Mouse (Mus musculus) forebrain, embryonic 16.5 days (tissue): ENCODE data around the gene Kazn. TPM values are rescaled to one million over a fixed set of nuclear protein-coding genes. Genes with fewer than 3 reads are reported as not detected.

Experiments used
- ATAC-seq: fragments of 200-750 bp; cut with Nextera tagmentation; 2 replicates; pipeline ENCODE4 v1.8.0; 2017; ENCODE audit warnings: mild to moderate bottlenecking, moderate library complexity
- H3K27ac ChIP-seq: fragments of 300-500 bp; sonication (generic); 2 replicates; pipeline ENCODE4 v1.5.1; 2014; ENCODE audit warnings: low read length, control low read depth
- H3K27me3 ChIP-seq: fragments of 300-500 bp; sonication (generic); replicated peaks from 2 replicates; pipeline ENCODE4 v1.6.1; 2014; ENCODE audit warnings: low read length; ENCODE audit not compliant: control insufficient read depth, insufficient read depth
- H3K36me3 ChIP-seq: fragments of 300-500 bp; sonication (generic); 2 replicates; pipeline ENCODE4 v1.6.1; 2014; ENCODE audit not compliant: control insufficient read depth, insufficient read depth
- H3K4me1 ChIP-seq: fragments of 300-500 bp; sonication (generic); replicated peaks from 2 replicates; pipeline ENCODE4 v1.6.1; 2014; ENCODE audit warnings: low read length; ENCODE audit not compliant: control insufficient read depth, insufficient read depth
- H3K4me2 ChIP-seq: fragments of 300-500 bp; sonication (generic); 2 replicates; pipeline ENCODE4 v1.6.1; 2014; ENCODE audit warnings: mild to moderate bottlenecking, low read length, control low read depth
- H3K4me3 ChIP-seq: fragments of 300-500 bp; sonication (generic); replicated peaks from 2 replicates; pipeline ENCODE4 v1.5.1; 2014; ENCODE audit warnings: mild to moderate bottlenecking, low read length, control low read depth
- H3K9ac ChIP-seq: fragments of 300-500 bp; sonication (generic); replicated peaks from 2 replicates; pipeline ENCODE4 v1.6.1; 2014; ENCODE audit warnings: low read depth, low read length, control low read depth
- H3K9me3 ChIP-seq: fragments of 300-500 bp; sonication (generic); 2 replicates; pipeline ENCODE4 v1.6.1; 2016; ENCODE audit warnings: low read length; ENCODE audit not compliant: control insufficient read depth
- WGBS: fragments of 180-500 bp; shearing (Covaris S2); extraction: QIAGEN DNeasy Blood & Tissue Kit; methylation state at CpG from one replicate; pipeline ENCODE4 v1.1.7; 2014; 5-methylcytosine and 5-hydroxymethylcytosine counted together
- polyA plus RNA-seq: library from polyadenylated mRNA; unstranded; fragments of >200 nt; fragmentation: Nextera tagmentation; extraction: Ambion mirVana; gene quantifications from 2 replicates; pipeline ENCODE4 v1.2.1, GENCODE M21; 2015

Gene Kazn
- polyA plus RNA-seq, 1 experiment from 2014 or later = 27.6 TPM

DNA sequence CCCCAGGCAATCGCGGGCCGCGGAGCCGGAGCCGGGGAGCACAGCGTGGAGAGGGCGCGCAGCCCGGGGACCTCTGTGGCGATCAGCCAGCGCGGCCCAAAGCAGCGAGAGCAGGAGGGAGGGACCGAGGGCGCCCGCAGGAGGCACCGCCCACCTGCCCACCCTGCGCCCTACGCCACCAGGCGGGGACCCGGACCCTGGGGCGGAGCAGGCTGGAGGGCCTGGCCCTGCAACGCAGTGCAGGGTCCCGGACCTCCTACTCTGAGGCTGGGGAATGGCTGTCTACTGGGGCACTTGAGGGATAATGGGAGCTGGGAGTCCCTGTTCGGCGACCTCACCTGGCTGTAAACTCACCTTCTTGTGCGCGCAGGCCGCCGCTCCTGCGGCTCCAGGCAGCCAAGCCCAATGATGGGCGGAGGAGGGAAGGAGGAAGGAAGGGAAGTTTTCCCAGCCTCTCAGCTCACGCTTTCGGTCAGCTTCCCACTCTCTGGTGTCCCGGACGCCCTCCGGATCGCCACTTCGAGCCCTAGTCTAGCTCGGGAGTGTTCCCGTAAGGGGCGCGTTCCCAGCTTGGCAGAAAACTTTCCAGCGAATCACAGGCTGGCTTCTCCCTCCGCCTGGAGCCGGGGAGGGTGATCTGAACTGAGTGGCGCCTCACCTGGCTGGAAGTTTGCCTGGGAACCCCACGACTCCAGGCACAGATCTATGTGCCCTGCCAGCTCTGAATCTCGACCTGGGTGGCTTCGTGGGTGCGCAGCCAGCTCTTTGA, 154.9 kb downstream of the Kazn start, which contains the start of gene Tmem51:
Gene Tmem51, minus strand, starts transcription at position 174 of the 769 bp plus-strand sequence.
- H3K4me2 ChIP-seq = peak within 1 kb of the TSS; percentile 87
- no peaks in the 10 kb centered on the region for H3K36me3 ChIP-seq
- ATAC-seq = peak; percentile 75
- WGBS = under 1% methylated on average over 52 of the region's 52 CpGs
- H3K4me1 ChIP-seq = peaks cover 21% of the 10 kb centered on the region
- H3K27ac ChIP-seq = no peak within 1 kb of the TSS
- peak within 1 kb of the TSS; percentile 53 for H3K4me3 ChIP-seq
- peak within 1 kb of the TSS; percentile 57 for H3K9ac ChIP-seq
- no peaks in the 10 kb centered on the region for H3K9me3 ChIP-seq
- peaks cover 19% of the 10 kb centered on the region for H3K27me3 ChIP-seq

DNA sequence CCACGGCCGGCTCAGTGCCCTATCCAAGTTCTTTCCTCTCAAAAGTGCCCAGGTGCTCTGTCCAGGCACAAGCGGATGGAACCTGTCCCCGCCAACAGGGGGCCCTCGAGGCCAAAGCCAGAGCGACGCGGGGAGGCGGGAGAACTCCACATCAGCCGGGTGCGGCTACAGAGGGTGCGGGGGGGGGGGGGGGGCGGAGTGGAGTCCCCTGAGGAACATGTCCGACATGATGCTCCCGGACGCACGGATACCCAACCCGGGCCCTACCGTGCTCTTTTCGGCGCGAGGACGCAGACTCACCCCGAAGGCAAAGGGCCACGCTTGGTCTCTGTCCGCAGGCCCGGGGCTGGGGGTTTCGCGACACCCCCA, 155.5 kb downstream of the Kazn start:
- H3K27ac ChIP-seq = no peak overlapping the region
- peak overlapping the region; percentile 57 for H3K9ac ChIP-seq
- WGBS = under 1% methylated on average over 25 of the region's 29 CpGs
- H3K27me3 ChIP-seq = peaks cover 19% of the 10 kb centered on the region
- H3K36me3 ChIP-seq = no peaks in the 10 kb centered on the region
- H3K9me3 ChIP-seq = no peaks in the 10 kb centered on the region
- H3K4me1 ChIP-seq = peaks cover 21% of the 10 kb centered on the region
- ATAC-seq = peak; percentile 52
- peak overlapping the region; percentile 87 for H3K4me2 ChIP-seq
- H3K4me3 ChIP-seq = peak overlapping the region; percentile 53

DNA sequence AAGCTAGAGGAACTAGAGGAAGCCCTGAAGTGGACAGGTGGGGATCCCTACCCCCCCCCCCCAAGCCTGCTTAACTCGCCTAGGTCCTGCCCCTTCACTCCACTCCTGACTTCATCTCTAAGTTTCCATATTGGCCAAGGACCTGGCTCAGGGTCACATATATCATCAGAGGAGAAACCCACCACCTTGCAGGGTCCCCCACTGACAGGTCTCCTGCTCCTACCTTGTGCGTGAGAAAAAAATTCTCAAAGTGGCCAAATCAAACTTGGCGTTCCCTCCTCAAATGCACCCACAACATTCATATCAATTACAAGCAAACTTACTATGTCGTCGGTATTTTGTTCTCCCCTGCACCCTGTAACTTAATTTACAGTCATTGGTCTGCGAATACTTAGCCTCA, 156.0 kb downstream of the Kazn start:
- Histone ChIP-seq H3K4me3 (peak overlapping the region; percentile 53), H3K4me2 (peak overlapping the region; percentile 87), H3K27me3 (peaks cover 19% of the 10 kb centered on the region), H3K9ac (no peak overlapping the region), H3K36me3 (no peaks in the 10 kb centered on the region), H3K9me3 (no peaks in the 10 kb centered on the region), H3K27ac (no peak overlapping the region), H3K4me1 (peaks cover 21% of the 10 kb centered on the region)
- ATAC-seq = no peak
- 56% methylated on average over 6 of the region's 6 CpGs for WGBS

DNA sequence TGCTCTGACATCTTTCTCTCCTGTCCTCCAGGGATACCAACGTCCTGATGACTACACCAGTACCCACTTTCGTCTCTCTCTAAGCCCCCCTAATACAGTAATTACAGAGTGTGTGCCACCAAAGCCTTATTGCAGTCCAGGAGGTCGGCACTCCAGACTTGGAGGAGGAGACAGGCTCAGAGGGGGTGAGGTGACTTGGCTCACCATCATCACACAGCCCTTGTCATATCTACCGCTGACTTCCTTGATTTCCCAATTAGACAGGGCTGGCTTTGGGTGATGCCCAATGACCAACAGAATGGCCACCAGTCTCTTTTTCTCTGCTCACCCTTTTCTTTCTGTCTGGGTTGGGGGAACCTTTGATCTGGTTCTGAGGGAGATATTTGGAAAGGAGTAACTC, 156.5 kb downstream of the Kazn start:
- H3K4me1 ChIP-seq = peaks cover 25% of the 10 kb centered on the region
- no peak for ATAC-seq
- H3K27ac ChIP-seq = no peak overlapping the region
- no peak overlapping the region for H3K4me2 ChIP-seq
- H3K9ac ChIP-seq = no peak overlapping the region
- no peaks in the 10 kb centered on the region for H3K9me3 ChIP-seq
- H3K4me3 ChIP-seq = no peak overlapping the region
- WGBS = 80% methylated on average over 4 of the region's 4 CpGs
- peaks cover 19% of the 10 kb centered on the region for H3K27me3 ChIP-seq
- H3K36me3 ChIP-seq = no peaks in the 10 kb centered on the region

DNA sequence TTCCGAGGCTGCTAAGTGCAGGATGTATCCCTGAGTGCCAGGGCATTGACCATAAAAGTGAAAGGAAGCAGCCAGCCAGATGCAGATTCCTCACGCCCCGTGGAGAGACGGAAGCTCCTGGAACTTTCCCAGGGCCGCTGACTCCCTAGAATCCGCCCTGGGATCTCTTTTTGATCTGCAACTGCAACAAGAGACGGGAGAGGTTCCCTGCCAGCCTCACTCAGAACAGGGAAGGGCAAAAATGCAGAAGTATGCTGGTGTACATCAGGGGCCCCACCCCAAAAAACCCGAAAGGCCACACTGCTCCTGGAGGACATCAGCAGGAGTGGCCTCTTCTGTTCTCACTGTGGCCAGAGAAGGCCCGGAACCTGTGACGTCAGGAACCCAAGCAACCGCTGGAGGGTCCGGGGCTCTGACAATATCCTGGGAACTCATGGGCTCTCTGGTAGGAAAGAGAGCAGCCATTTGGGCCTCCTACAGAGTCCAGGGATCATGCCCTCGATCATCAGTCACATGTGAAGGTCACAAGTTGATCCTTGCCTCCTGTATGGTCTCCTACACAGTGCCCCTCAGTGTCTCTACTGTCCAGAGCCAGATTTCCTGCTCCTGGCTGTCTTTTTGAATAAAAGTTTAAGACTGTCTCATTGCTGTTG, 157.4 kb downstream of the Kazn start:
- H3K4me3 ChIP-seq = no peak overlapping the region
- no peak for ATAC-seq
- H3K27ac ChIP-seq = no peak overlapping the region
- H3K9me3 ChIP-seq = no peaks in the 10 kb centered on the region
- peaks cover 30% of the 10 kb centered on the region for H3K4me1 ChIP-seq
- H3K27me3 ChIP-seq = peaks cover 19% of the 10 kb centered on the region
- WGBS = 64% methylated on average over 12 of the region's 13 CpGs
- no peak overlapping the region for H3K9ac ChIP-seq
- H3K36me3 ChIP-seq = no peaks in the 10 kb centered on the region
- no peak overlapping the region for H3K4me2 ChIP-seq

DNA sequence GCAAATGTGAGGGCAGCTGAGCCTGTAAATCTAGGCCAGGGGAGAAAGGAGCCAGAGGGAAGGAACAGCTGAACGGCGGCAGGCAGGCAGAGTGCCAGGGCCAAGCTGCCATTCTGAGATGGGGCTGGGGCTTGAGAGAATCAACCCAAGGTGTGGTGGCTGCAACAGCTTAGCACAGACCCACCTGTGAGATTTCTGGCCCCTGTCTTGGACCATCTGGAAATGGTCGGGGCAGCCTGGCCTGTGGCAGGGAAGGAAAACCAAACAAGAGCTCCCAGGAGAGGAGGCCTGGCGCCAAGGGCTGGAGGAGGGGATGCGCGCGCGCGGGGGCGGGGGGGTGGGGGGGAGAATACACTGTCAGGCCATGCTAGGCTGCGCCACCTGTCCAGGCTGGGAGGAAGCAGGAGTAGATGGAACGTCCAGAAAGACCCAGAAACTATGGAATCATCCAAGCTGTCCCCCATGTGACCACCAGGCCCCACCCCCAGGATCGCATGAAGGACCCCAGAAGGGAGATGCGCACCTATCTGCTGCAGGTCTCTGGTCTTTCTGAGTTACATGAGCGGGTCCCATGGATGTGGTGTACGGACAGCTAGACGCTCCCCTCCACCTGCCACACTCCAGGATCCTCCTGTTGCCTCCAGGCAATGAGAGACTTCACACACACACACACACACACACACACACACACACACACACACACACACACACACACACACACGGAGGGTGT, 158.1 kb downstream of the Kazn start:
- Histone ChIP-seq H3K36me3 (no peaks in the 10 kb centered on the region), H3K9ac (no peak overlapping the region), H3K4me2 (0 out of 2 replicates have a peak overlapping the region, but pooled peaks have one; percentile 5), H3K9me3 (no peaks in the 10 kb centered on the region), H3K27ac (no peak overlapping the region), H3K27me3 (peaks cover 17% of the 10 kb centered on the region), H3K4me1 (peaks cover 30% of the 10 kb centered on the region), H3K4me3 (no peak overlapping the region)
- peak; percentile 21; the same call in 1 of the 2 replicates for ATAC-seq
- 52% methylated on average over 17 of the region's 18 CpGs for WGBS

DNA sequence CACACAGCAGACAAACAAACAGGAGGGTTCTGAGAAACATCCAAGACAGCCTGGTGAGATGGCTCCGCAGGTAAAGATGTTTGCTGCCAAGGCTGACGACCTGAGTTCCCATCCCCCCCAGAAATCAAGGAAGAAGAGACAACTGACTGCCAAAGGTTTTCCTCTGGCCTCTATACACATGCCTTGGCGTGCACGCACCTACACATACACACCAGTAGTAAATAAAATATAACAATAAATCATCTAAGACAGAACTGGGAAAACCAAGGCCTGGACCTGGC, 158.8 kb downstream of the Kazn start:
- no peak for ATAC-seq
- H3K36me3 ChIP-seq = no peaks in the 10 kb centered on the region
- peaks cover 30% of the 10 kb centered on the region for H3K4me1 ChIP-seq
- no peak overlapping the region for H3K4me3 ChIP-seq
- 84% methylated on average over 4 of the region's 4 CpGs for WGBS
- peaks cover 14% of the 10 kb centered on the region for H3K27me3 ChIP-seq
- H3K9ac ChIP-seq = no peak overlapping the region
- H3K4me2 ChIP-seq = no peak overlapping the region
- H3K9me3 ChIP-seq = no peaks in the 10 kb centered on the region
- no peak overlapping the region for H3K27ac ChIP-seq

DNA sequence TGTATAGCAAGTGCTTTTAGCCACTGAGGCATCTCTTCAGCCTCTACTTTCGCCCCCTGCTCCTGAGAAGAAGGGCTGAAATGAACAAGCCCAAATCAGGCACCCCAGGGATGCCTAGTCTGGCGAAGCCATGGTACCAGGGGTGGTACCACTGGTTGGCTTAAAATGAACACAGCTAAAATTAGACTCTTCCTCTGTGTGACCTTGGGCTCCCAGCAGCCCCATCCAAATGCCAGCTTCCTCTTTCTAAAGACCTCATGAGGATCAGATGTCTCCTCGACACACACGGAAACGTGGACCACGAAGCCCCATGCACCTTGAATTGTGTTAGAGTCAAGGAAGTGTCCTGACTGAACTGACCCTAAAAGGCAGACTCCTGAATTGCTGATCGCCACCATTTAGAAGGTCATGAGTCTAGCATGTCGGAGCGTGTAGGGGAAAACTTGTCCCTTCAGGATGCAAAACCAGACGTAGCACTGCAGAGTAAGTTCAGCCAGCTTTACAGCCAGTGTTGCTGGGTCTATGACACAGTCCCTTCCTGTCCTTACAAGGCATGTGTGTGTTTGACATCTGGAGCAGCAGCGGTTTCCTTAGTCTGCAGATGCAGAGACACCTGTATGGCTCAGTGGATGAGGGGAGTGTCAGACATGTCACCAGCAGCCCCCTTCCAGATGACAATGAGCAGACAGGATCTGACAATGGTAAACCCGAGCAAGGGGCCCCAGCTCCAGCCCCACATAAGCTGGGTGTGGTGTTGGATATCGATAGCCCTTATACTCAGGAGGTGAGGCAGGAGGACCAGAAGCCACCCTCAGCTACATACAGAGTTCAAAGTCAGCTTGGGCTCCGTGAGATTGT, 159.3 kb downstream of the Kazn start:
- ATAC-seq = no peak
- Histone ChIP-seq H3K9ac (no peak overlapping the region), H3K9me3 (no peaks in the 10 kb centered on the region), H3K27me3 (peaks cover 10% of the 10 kb centered on the region), H3K36me3 (no peaks in the 10 kb centered on the region), H3K4me3 (no peak overlapping the region), H3K4me1 (peaks cover 30% of the 10 kb centered on the region), H3K4me2 (no peak overlapping the region), H3K27ac (no peak overlapping the region)
- 83% methylated on average over 14 of the region's 14 CpGs for WGBS
